Mouse (Mus musculus) spleen, adult 18-20 months (tissue): ENCODE data around the gene Pjvk.
"Not testable (repeated sequence)": the region's sequence is repeated elsewhere in the genome, so short reads cannot be mapped to it uniquely, and the experiment has no call there.

Source experiments
- DNase-seq, 2 experiments: peaks; one replicate each; pipeline ENCODE4 v3.0.0; 2022; ENCODE audit warnings: mixed read lengths in 2 of 2

The Pjvk gene

GRCm38 (mm10) chr2:76647883-76648570, at the start of gene Pjvk, which contains the start of gene Prkra:
Gene Pjvk (plus strand): TSS chr2:76648476.
Gene Prkra (minus strand): TSS chr2:76648015.
- DNase-seq, result peak; percentile 78 to 86

GRCm38 (mm10) chr2:76599214-76599613, 49.1 kb upstream of the Pjvk start:
- no peak for DNase-seq

DNA sequence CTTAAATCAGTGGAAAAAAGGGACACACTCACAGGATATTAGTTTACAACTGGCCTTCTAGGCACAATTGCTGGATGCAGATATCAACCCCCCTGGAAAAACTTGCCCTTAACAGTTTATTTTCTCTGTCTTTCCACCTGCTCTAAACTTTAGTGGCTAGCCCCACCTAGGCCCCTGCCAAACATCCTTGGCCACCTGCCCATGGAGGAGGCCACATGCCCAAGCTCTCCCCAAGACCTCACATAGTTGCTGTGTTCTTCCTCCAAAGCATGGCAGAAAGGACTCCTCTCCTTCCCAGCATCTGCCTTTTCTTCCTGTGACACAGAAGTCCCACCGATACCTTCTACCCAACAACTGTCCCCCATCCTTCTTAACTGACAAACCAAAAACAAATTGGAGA, 46.0 kb upstream of the Pjvk start:
- no peak for DNase-seq

DNA sequence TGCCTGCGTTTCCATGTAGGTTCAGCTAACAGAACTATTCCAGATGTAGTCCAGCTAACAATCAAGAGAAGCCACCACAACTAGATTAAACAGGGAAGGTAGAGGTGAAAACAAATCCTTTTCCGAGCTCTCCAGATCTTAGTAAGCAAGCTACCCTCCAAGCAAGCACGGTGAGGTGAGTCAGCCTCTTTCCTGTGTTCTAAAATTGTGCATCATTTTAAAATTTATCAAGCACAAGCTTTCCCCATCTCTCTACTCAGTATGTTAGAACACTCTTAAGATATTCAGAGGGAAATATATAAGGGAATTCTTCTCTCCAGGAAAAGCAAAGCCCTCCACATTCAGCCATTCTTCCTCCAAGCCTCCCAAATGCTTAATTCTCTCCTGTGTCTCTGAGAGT, 41.6 kb upstream of the Pjvk start:
- DNase-seq, result no peak

DNA sequence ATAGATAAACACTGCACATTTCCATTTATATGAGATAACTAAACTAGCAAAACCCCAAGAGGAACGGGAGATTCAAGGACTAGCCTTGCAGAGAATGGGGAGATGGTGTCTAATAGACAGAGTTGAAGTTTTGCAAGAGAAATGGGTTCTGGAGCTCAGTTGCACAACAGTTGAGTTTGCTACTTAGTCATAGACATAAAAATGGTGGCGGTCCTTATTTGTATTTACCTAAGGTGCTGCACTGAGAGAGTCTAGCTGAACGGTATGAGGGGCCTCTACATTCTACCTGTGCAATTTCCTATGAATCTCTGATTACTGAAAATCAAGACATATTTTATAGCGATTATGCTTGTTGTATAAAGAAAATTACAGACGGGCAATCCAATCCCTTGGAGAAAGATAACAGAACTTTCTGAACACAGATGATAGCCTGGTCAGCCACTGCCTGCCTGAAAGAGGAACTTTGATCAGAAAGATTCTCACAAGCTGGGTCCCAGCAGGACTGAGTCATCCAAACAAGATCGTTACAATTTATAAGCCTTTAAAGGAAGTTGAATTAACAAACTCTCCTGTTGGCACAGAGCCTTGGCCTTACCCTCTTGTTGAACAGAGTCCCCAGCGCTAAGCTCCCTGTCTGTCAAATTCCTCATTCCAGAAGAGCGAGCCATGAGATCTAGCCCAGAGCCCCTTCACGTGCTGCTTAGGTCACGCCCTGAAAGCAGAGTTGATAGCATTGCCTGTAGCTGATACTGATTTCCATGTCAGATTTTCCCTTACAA, 37.8 kb upstream of the Pjvk start:
- no peak for DNase-seq

GRCm38 (mm10) chr2:76611996-76612395, 36.3 kb upstream of the Pjvk start:
- DNase-seq, result no peak

GRCm38 (mm10) chr2:76618078-76618477, 30.2 kb upstream of the Pjvk start:
- no peak for DNase-seq

- no peak for DNase-seq
Measured at GRCm38 (mm10) chr2:76620188-76620587, 28.1 kb upstream of the Pjvk start.

- no peak for DNase-seq
Measured at GRCm38 (mm10) chr2:76621724-76622123, 26.6 kb upstream of the Pjvk start.

DNA sequence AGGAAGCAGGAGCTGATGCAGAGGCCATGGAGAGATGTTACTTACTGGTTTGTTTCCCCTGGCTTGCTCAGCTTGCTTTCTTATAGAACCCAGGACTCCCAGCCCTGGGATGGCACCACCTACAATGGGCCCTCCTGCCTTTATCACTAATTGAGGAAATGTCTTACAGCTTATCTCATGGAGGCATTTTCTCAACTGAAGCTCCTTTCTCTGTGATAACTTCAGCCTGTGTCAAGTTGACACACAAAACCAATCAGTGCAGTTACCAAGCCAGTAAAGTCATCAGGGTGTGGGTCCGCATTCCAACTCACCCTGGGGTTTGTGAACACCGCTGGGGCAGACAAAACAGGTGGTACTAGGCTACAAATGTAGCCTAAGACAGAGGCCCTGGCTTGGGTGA, 26.0 kb upstream of the Pjvk start:
- DNase-seq, result not testable (repeated sequence)

DNA sequence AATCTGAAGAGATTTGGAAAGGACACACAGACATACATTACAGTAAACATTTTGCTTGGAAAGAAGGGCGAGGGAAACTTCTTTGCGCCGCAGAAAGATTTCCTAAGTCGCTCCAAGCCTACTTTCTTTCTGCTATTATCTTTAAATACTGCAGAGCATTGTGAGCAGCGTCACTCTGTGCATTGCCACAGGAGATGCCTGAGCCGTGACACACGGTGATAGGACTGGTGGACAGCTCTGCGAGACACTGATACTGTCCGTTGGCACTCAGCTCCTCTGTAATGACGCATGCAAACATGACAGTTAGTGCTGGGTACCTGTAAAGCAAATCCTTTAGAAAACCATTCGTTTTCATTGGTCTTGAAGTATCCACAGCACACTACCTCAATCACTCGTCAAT, 18.0 kb upstream of the Pjvk start:
- no peak for DNase-seq

- DNase-seq, result no peak
Measured at GRCm38 (mm10) chr2:76631600-76631999, 16.7 kb upstream of the Pjvk start.

DNA sequence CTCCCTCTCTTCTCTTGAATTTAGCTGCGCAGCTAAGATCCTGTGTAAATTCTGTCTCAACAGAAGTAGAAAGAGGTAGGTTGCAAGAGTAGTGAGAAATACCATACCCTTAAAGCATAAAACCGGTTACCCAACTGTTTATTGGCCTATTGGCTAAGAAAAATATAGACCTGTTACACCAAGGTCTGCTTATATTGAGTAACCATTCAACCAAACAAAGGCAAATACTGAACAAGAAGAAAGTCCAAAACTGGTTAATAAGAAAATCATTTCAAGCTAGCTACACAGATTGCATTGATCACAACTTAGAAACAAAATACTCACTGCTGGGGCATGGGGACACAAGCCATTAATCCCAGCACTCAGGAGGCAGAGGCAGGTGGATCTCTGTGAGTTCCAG, 8.6 kb upstream of the Pjvk start:
- DNase-seq, result no peak

DNA sequence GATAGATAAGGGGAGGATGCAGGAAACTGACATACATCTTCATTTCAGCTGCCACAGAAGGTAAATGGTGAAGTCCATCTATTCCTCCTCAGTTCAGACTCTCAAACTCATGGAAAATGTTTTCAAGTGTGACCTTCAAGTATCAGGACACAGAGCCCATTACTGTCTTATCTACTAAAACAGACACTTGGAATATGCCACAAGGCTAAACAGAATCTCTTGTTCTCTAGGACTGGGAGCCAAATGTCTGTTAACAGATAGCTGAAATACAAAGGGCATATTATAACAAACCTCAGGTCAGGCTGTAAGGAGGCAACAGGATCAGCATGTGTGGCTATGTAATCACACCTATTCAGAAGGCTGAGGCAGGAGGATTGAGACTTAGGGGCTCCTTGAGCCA, 4.5 kb upstream of the Pjvk start:
- no peak for DNase-seq

DNA sequence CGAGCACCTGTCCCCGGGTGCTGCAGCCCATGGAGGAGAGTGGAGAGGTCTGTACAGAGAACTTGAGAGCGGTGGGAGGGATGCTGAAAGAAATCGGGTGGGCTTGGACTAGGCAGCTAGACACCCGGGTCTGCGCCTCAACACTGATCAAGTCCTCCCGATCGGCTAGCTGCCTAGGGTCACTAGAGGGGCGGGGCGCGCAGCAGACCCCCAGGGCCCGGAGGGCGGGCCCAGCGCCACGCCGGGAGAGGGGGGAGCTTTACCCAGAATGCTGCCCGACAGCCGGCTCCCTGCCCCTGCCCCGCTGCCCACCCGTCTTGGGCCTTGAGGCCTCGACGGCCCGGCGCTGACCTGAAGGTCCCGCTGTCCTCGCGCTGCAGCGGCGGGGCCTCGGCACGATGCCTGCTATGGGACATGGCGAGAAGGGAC, 821 bp upstream of the Pjvk start:
- DNase-seq, result no peak

DNA sequence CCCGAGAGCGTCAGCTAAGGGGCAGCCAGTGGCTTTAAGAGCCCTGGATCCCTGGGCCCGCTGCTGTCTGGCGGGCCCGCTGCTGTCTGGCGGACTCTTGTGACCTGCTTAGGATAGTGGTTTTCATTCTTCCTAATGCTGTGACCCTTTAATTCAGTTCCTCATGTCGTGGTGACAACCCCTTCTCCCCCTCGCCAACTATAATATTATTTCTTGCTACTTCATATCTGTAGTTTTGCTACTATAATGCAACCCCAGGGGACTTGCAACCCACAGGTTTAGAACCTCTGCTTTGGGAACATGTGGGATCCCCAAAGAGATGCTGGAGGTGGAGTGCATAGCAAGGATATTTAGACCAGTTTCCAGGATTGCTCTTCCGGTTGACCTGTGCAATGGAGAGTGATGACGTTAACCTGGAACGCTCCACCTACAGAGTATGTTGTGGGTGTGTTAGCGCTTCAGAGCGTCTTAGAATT, 428 bp downstream of the Pjvk start:
- DNase-seq, result no peak

DNA sequence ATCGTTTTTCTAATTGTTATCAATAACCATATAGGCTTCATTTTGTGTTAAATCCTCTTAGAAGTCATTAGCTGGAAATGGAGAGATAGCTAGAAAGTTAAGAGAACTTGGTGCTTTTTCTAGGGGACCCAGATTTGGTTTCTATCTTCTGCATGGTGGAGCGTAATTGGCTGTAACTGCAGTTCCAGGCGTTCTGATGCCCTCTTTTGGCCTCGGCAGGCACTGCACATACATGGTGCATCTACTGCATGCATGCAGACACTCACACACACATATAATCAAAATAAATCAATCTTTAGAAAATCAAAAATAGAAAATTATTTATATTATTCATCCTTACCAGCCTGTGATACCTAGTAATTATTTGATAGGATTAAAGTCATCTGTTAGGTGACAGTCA, 4.8 kb downstream of the Pjvk start:
- no peak for DNase-seq

GRCm38 (mm10) chr2:76654646-76655045, 6.4 kb downstream of the Pjvk start:
- DNase-seq, result no peak

- no peak for DNase-seq
Measured at GRCm38 (mm10) chr2:76655444-76655843, 7.2 kb downstream of the Pjvk start.

GRCm38 (mm10) chr2:76655982-76656381, 7.7 kb downstream of the Pjvk start:
- no peak for DNase-seq

DNA sequence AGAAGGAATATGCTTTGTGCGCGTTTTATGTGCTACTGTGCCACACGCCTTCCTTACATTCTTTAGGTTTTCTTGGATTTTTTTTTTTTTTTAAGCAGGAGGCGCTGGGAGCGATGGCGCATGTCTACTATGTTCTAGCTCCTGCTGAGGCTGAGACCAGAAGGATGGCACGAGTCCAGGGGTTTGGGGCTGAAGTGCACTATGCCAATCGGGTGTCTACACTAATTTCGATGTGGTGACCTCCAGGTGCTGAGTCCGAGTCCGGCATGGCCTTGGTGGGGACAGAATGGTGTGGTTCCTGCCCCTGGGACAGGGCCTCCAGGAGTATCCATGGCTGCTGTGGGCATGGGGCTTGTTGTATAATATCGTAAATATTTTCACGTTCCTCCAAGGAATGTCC, 10.3 kb downstream of the Pjvk start:
- no peak for DNase-seq

DNA sequence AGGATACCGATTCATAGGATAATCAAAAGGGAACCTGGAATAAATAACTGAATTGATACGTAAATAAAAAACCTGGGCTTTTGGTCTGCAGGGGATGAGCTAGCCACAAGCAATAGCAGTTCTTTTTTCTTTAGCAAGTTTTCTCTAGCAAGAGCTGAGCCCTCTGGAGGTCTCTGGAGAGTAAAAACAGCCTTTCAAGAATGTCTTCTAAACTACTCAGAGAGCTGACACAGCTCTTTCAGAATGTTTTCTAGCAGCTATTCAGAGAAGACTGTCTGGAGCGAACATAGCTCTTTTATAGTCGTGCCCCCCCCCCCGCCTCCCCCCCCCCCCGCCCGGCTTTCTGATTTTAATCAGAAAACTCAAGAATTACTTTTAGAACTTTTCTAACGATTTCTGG, 11.1 kb downstream of the Pjvk start:
- no peak for DNase-seq

DNA sequence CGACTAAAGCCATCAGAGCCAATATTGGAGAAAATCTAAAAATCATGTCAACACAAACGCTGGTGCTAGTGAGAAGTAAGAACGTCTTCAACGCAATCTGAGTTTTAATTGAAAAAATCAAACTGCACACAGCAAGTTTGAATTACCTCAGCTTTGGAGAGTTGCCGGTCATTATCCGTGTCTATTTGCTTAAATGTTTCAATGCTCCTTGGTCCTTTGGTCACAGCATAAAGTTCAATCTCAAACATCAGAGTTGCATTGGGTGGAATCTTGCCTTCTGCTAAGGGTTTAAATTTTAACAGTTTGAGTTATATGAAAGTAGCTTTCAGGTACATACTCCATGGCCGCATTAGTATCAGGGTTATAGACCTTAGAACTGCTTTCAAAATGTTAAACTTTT, 17.3 kb downstream of the Pjvk start:
- no peak for DNase-seq

DNA sequence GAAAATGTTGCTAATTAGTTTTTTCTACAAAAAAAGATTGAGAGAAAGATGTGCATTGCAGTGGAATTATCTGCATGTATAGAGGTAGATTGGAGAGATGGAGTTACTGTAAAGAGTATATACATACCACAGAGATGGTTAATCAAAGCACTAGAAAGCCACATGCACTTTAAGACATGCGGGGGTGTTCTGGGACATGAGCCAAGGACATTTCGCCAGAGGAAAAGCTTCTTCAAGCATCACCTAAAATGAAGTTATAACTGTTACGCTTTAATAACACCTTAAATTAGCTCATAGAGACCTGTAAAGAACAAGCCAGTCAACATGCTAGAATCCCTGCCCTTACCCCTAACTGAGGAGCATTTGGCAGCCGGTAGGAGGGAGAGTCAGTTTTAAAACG, 18.9 kb downstream of the Pjvk start:
- no peak for DNase-seq
